Mouse (Mus musculus) spleen, adult 2 months (tissue): ENCODE results near the gene Sult2b1.

ENCODE experiments used
- CTCF ChIP-seq: fragments of 200-500 bp; IDR thresholded peaks from 2 replicates; pipeline ENCODE4 v1.5.1; 2011; ENCODE audit warnings: mild to moderate bottlenecking, inconsistent platforms; ENCODE audit not compliant: insufficient read depth, insufficient read length, insufficient replicate concordance; ENCODE audit errors: extremely low read depth
- POLR2A ChIP-seq: fragments of 200-500 bp; IDR thresholded peaks from 2 replicates; pipeline ENCODE4 v1.6.1; 2011; ENCODE audit warnings: low read depth, low read length, inconsistent platforms

- TF ChIP-seq CTCF (no peak), POLR2A (no peak)
Observed at GRCm38 (mm10) chr7:45770427-45771082, 13.9 kb downstream of the Sult2b1 start.
